Mouse (Mus musculus) ES-Bruce4 (cell line): ENCODE measurements around the gene Krba1.

ENCODE experiments used
- CTCF ChIP-seq: IDR thresholded peaks from one replicate; pipeline ENCODE4 v1.8.1; 2011; ENCODE audit warnings: low read depth, low read length
- EP300 ChIP-seq: IDR thresholded peaks from 2 replicates; pipeline ENCODE4 v1.6.1; 2011; ENCODE audit warnings: low read depth, low read length; ENCODE audit not compliant: insufficient read depth
- POLR2A ChIP-seq: IDR thresholded peaks from one replicate; pipeline ENCODE4 v1.8.1; 2011; ENCODE audit warnings: low read length; ENCODE audit not compliant: insufficient read depth

DNA sequence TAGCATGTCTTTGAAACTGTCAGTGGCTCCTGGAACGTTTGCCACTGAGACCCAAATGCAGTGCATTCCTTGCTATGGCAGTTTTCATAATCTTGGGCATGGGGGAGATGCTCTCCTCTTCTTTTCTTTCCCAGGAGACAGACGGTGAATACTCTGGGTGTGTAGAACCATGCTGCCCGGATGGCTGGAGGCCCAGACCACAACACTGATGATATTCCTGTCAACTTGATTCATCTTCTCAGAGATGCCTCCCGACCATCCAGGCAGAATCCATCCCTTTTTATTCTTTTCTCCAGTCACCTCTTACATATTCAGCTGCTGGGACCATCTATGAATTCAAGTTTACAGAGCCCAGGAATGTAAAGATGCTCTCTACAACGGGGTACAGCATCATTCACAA, 35.4 kb downstream of the Krba1 start:
- TF ChIP-seq POLR2A (no peak), EP300 (no peak), CTCF (no peak)
